Mouse (Mus musculus) hindbrain, embryonic 10.5 days (tissue): ENCODE measurements at regions not wholly inside any gene's neighbourhood (a gene's known extent, or its start where the extent isn't known, plus 50 kb on each side); places are given as distances from the start of the nearest gene placed in this dataset.
"Not testable (repeated sequence)": the region's sequence is repeated elsewhere in the genome, so short reads cannot be mapped to it uniquely, and the experiment has no call there.

Experiments used
- DNase-seq: peaks from one replicate; pipeline ENCODE4 v3.0.0-alpha.2; 2017; ENCODE audit warnings: low spot score
- H3K27ac ChIP-seq: fragments of 300-500 bp; sonication (generic); 2 replicates; pipeline ENCODE4 v1.5.1; 2016; ENCODE audit warnings: mild to moderate bottlenecking, moderate library complexity
- H3K27me3 ChIP-seq: fragments of 300-500 bp; sonication (generic); 2 replicates; pipeline ENCODE4 v1.6.1; 2016; ENCODE audit warnings: mild to moderate bottlenecking; ENCODE audit not compliant: poor library complexity, insufficient read depth, severe bottlenecking
- H3K36me3 ChIP-seq: fragments of 300-500 bp; sonication (generic); 2 replicates; pipeline ENCODE4 v1.6.1; 2016; ENCODE audit warnings: mild to moderate bottlenecking, moderate library complexity
- H3K4me1 ChIP-seq: fragments of 300-500 bp; sonication (generic); replicated peaks from 2 replicates; pipeline ENCODE4 v1.6.1; 2016; ENCODE audit warnings: mild to moderate bottlenecking
- H3K4me3 ChIP-seq: fragments of 300-500 bp; sonication (generic); 2 replicates; pipeline ENCODE4 v1.5.1; 2016; ENCODE audit warnings: mild to moderate bottlenecking, moderate library complexity
- H3K9me3 ChIP-seq: fragments of 300-500 bp; sonication (generic); 2 replicates; pipeline ENCODE4 v1.6.1; 2016; ENCODE audit warnings: mild to moderate bottlenecking, moderate library complexity
- WGBS: fragments of 180-500 bp; shearing (Covaris S2); methylation state at CpG from one replicate; pipeline ENCODE4 v1.1.7; 2016; 5-methylcytosine and 5-hydroxymethylcytosine counted together

- WGBS = 64% methylated on average over 5 of the region's 5 CpGs
- H3K4me1 ChIP-seq = 0 out of 2 replicates have a peak, but pooled peaks cover 6% of the 10 kb centered on the region
- H3K4me3 ChIP-seq = no peak overlapping the region
- no peaks in the 10 kb centered on the region for H3K9me3 ChIP-seq
- no peaks in the 10 kb centered on the region for H3K27me3 ChIP-seq
- H3K27ac ChIP-seq = no peak overlapping the region
- H3K36me3 ChIP-seq = no peaks in the 10 kb centered on the region
- no peak for DNase-seq
These were observed 171.4 kb downstream of the Kctd12 start for GRCm38 (mm10) chr14:102811022-102811421.

- Histone ChIP-seq H3K9me3 (no peaks in the 10 kb centered on the region), H3K4me1 (0 out of 2 replicates have a peak, but pooled peaks cover 6% of the 10 kb centered on the region), H3K4me3 (no peak overlapping the region), H3K27ac (no peak overlapping the region), H3K36me3 (no peaks in the 10 kb centered on the region), H3K27me3 (no peaks in the 10 kb centered on the region)
- no peak for DNase-seq
- WGBS = 71% methylated on average over 7 of the region's 7 CpGs
These were observed 172.1 kb downstream of the Kctd12 start for GRCm38 (mm10) chr14:102810121-102810921.

- 0 out of 2 replicates have a peak, but pooled peaks cover 2% of the 10 kb centered on the region for H3K4me1 ChIP-seq
- peak; percentile 36 for DNase-seq
- no peaks in the 10 kb centered on the region for H3K27me3 ChIP-seq
- 65% methylated on average over 21 of the region's 21 CpGs for WGBS
- H3K27ac ChIP-seq = peak overlapping the region; percentile 35; the same call in 1 of the 2 replicates
- H3K9me3 ChIP-seq = no peaks in the 10 kb centered on the region
- no peaks in the 10 kb centered on the region for H3K36me3 ChIP-seq
- no peak overlapping the region for H3K4me3 ChIP-seq
These were observed 176.2 kb downstream of the Kctd12 start for GRCm38 (mm10) chr14:102805936-102806923.

GRCm38 (mm10) chr14:102795676-102796075 is 186.8 kb downstream of the Kctd12 start:
- H3K36me3 ChIP-seq = no peaks in the 10 kb centered on the region
- H3K4me3 ChIP-seq = no peak overlapping the region
- DNase-seq = no peak
- H3K27me3 ChIP-seq = no peaks in the 10 kb centered on the region
- H3K27ac ChIP-seq = no peak overlapping the region
- 82% methylated on average over 2 of the region's 2 CpGs for WGBS
- no peaks in the 10 kb centered on the region for H3K9me3 ChIP-seq
- 0 out of 2 replicates have a peak, but pooled peaks cover 4% of the 10 kb centered on the region for H3K4me1 ChIP-seq

GRCm38 (mm10) chr14:102794898-102795297 is 187.5 kb downstream of the Kctd12 start:
- 89% methylated on average over 2 of the region's 2 CpGs for WGBS
- no peak for DNase-seq

GRCm38 (mm10) chr14:102793753-102794152 is 188.7 kb downstream of the Kctd12 start:
- H3K27me3 ChIP-seq = no peaks in the 10 kb centered on the region
- H3K27ac ChIP-seq = no peak overlapping the region
- WGBS = 89% methylated on average over 7 of the region's 7 CpGs
- DNase-seq = no peak
- H3K9me3 ChIP-seq = no peaks in the 10 kb centered on the region
- no peak overlapping the region for H3K4me3 ChIP-seq
- 0 out of 2 replicates have a peak, but pooled peaks cover 4% of the 10 kb centered on the region for H3K4me1 ChIP-seq
- no peaks in the 10 kb centered on the region for H3K36me3 ChIP-seq

More at GRCm38 (mm10) chr14:102794898-102795297, 187.5 kb downstream of the Kctd12 start:
- Histone ChIP-seq H3K36me3 (no peaks in the 10 kb centered on the region), H3K27me3 (no peaks in the 10 kb centered on the region), H3K27ac (no peak overlapping the region), H3K4me1 (0 out of 2 replicates have a peak, but pooled peaks cover 4% of the 10 kb centered on the region), H3K9me3 (no peaks in the 10 kb centered on the region), H3K4me3 (no peak overlapping the region)

- 87% methylated on average over 3 of the region's 3 CpGs for WGBS
- no peaks in the 10 kb centered on the region for H3K36me3 ChIP-seq
- no peaks in the 10 kb centered on the region for H3K4me1 ChIP-seq
- no peak for DNase-seq
- no peaks in the 10 kb centered on the region for H3K9me3 ChIP-seq
- H3K4me3 ChIP-seq = no peak overlapping the region
- H3K27ac ChIP-seq = no peak overlapping the region
- H3K27me3 ChIP-seq = no peaks in the 10 kb centered on the region
These were observed 191.5 kb downstream of the Kctd12 start for GRCm38 (mm10) chr14:102790916-102791315.

GRCm38 (mm10) chr14:102782227-102782626 is 200.2 kb downstream of the Kctd12 start:
- Histone ChIP-seq H3K9me3 (no peaks in the 10 kb centered on the region), H3K27ac (no peak overlapping the region), H3K27me3 (no peaks in the 10 kb centered on the region), H3K4me1 (no peaks in the 10 kb centered on the region), H3K4me3 (no peak overlapping the region), H3K36me3 (no peaks in the 10 kb centered on the region)
- no peak for DNase-seq

- Histone ChIP-seq H3K27ac (no peak overlapping the region), H3K36me3 (no peaks in the 10 kb centered on the region), H3K9me3 (no peaks in the 10 kb centered on the region), H3K27me3 (no peaks in the 10 kb centered on the region), H3K4me1 (no peaks in the 10 kb centered on the region), H3K4me3 (no peak overlapping the region)
- no peak for DNase-seq
- WGBS = 74% methylated on average over 3 of the region's 3 CpGs
These were observed 212.7 kb downstream of the Kctd12 start for GRCm38 (mm10) chr14:102769716-102770115.

- no peaks in the 10 kb centered on the region for H3K27me3 ChIP-seq
- no peak overlapping the region for H3K4me3 ChIP-seq
- no peak for DNase-seq
- 92% methylated on average over 1 of the region's 1 CpGs for WGBS
- H3K36me3 ChIP-seq = no peaks in the 10 kb centered on the region
- no peaks in the 10 kb centered on the region for H3K4me1 ChIP-seq
- no peak overlapping the region for H3K27ac ChIP-seq
- H3K9me3 ChIP-seq = no peaks in the 10 kb centered on the region
These were observed 233.8 kb downstream of the Kctd12 start for GRCm38 (mm10) chr14:102748687-102749086.

- Histone ChIP-seq H3K9me3 (no peaks in the 10 kb centered on the region), H3K27me3 (no peaks in the 10 kb centered on the region), H3K4me1 (no peaks in the 10 kb centered on the region), H3K27ac (no peak overlapping the region), H3K4me3 (no peak overlapping the region), H3K36me3 (no peaks in the 10 kb centered on the region)
- DNase-seq = no peak
- WGBS = 94% methylated on average over 8 of the region's 8 CpGs
These were observed 240.1 kb downstream of the Kctd12 start for GRCm38 (mm10) chr14:102742331-102742730.

GRCm38 (mm10) chr14:102736656-102737055 is 245.8 kb downstream of the Kctd12 start:
- H3K4me1 ChIP-seq = no peaks in the 10 kb centered on the region
- no peaks in the 10 kb centered on the region for H3K9me3 ChIP-seq
- no peaks in the 10 kb centered on the region for H3K36me3 ChIP-seq
- no peak for DNase-seq
- H3K27me3 ChIP-seq = no peaks in the 10 kb centered on the region
- WGBS = 57% methylated on average over 2 of the region's 2 CpGs
- H3K4me3 ChIP-seq = no peak overlapping the region
- H3K27ac ChIP-seq = no peak overlapping the region

- not testable (repeated sequence) for H3K27ac ChIP-seq
- WGBS = 94% methylated on average over 4 of the region's 4 CpGs
These were observed 248.7 kb downstream of the Kctd12 start for GRCm38 (mm10) chr14:102733718-102734117.

More at GRCm38 (mm10) chr14:102733718-102734117, 248.7 kb downstream of the Kctd12 start:
- not testable (repeated sequence) for DNase-seq, H3K27me3 ChIP-seq, H3K36me3 ChIP-seq, H3K4me3 ChIP-seq, H3K4me1 ChIP-seq, H3K9me3 ChIP-seq
